Mouse (Mus musculus): ENCODE results near the gene Lmo7.

DNA sequence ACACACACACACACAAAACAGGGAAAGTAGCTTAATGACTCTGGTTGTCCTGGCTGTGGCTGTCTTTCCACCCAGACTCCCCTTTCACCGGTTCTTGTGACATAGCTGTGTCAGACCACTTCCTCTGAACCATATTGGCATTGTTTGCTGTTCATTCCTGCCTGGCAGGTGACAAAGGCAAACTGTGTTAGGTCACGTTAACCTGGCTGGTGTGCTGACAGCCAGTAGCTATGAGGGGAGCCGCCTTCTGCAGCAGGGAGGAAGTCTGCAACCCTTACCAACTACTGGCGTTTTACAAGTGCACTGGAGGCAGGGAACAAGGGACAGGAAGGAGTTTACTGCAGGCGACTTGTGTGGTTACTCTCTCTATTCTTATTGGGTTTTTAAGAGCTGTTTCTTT lies 153.2 kb downstream of the Lmo7 start:
- no peak for TF ChIP-seq CTCF (IDR thresholded peaks at IDR 0.05; ENCODE audit: low read depth)
- no peak for TF ChIP-seq EP300 (IDR thresholded peaks at IDR 0.05; ENCODE audit: low read depth)
